Mouse (Mus musculus) embryonic facial prominence, embryonic 14.5 days (tissue): ENCODE measurements around the gene Taf11. TPM values are rescaled to one million over a fixed set of nuclear protein-coding genes. Genes with fewer than 3 reads are reported as not detected.

Source experiments
- polyA plus RNA-seq: library from polyadenylated mRNA; unstranded; fragments of >200 nt; fragmentation: Nextera tagmentation; extraction: Ambion mirVana; gene quantifications from 2 replicates; pipeline ENCODE4 v1.2.1, GENCODE M21; 2014

The Taf11 gene
- polyA plus RNA-seq, 1 experiment from 2014 or later = 56.6 TPM

Other genes with a start within 250 kb of the Taf11 start
- gene Spdef, start 180.9 kb downstream of the Taf11 start, polyA plus RNA-seq = 0.26 and 1.6 TPM in 2 replicates
- gene D17Wsu92e, start 89.2 kb downstream of the Taf11 start, polyA plus RNA-seq = 18.8 and 19.0 TPM in 2 replicates
- gene Snrpc, start 71.7 kb downstream of the Taf11 start, polyA plus RNA-seq = 272 and 274 TPM in 2 replicates
- gene Uhrf1bp1, start 53.4 kb downstream of the Taf11 start, polyA plus RNA-seq = 5.9 and 6.7 TPM in 2 replicates
- gene Anks1, start 538 bp downstream of the Taf11 start, polyA plus RNA-seq = 14.2 and 15.9 TPM in 2 replicates
- gene Tcp11, start 170.8 kb upstream of the Taf11 start, polyA plus RNA-seq = 1.4 and 2.4 TPM in 2 replicates
- 8.1 and 8.8 TPM in 2 replicates for gene Scube3, start 232.3 kb upstream of the Taf11 start, polyA plus RNA-seq